Mouse (Mus musculus): Measurements from ENCODE around the gene Frmd8. TPM values are rescaled to one million over a fixed set of nuclear protein-coding genes. Genes with fewer than 3 reads are reported as not detected.

Gene Frmd8
- total and polyA plus RNA-seq, 3 experiments: 22.8 to 34.4 TPM; not detected in 1

DNA sequence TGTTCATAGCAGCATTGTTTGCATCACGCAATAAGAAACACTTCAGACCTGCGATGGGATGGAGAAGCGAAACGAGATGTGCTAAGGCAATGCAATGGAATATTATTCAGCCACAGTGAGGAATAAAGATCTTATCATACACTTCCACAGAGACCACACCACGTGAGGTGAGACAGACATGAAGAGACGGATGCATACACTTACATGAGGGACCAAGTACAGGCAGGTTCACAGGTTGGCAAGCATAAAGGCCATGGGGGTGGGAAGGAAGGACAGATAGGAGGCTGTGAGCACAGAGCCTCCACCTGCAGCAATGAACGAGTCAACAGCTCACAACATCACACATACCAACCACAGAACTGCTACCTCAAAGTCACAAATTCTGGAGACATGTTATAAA lies 44.3 kb downstream of the Frmd8 start:
- Histone ChIP-seq H3K27me3 (ENCODE audit: control insufficient read depth in 1 of 2, insufficient read depth in 2 of 2, low read length in 2 of 2) (no peaks in the 10 kb centered on the region), H3K9me3 (replicated peaks; ENCODE audit: insufficient read depth, low read length) (no peaks in the 10 kb centered on the region), H3K4me3 (ENCODE audit: control insufficient read depth in 1 of 2, insufficient read depth in 1 of 2, low read depth in 2 of 2, low read length in 2 of 2) (no peak overlapping the region), H3K9ac (ENCODE audit: control insufficient read depth, low read depth, low read length, poor library complexity, severe bottlenecking) (no peak overlapping the region), H3K36me3 (ENCODE audit: control insufficient read depth in 1 of 2, insufficient read depth in 2 of 2, low read length in 2 of 2) (peaks cover 0 to 13% of the 10 kb centered on the region in 2 experiments; a peak in 2 of 4 replicates), H3K27ac (ENCODE audit: control insufficient read depth, low read depth, low read length) (no peak overlapping the region), H3K4me1 (ENCODE audit: control insufficient read depth in 1 of 2, insufficient read depth in 2 of 2, low read length in 2 of 2) (no peaks in the 10 kb centered on the region), H3K79me2 (ENCODE audit: control insufficient read depth, insufficient read depth, low read length, poor library complexity) (no peaks in the 10 kb centered on the region)
- DNase-seq (ENCODE audit: low read depth, low spot score): no peak
- TF ChIP-seq TAL1 (IDR thresholded peaks at IDR 0.05; ENCODE audit: low read length) (no peak), E2F4 (IDR thresholded peaks at IDR 0.05; ENCODE audit: borderline replicate concordance, low read depth, low read length) (no peak), GABPA (IDR thresholded peaks at IDR 0.05; ENCODE audit: low read depth, low read length) (no peak), NELFE (IDR thresholded peaks at IDR 0.05; ENCODE audit: low read depth, low read length) (no peak), MAZ (IDR thresholded peaks at IDR 0.05; ENCODE audit: low read depth, low read length) (no peak), POLR2AphosphoS2 (IDR thresholded peaks at IDR 0.05; ENCODE audit: low read length) (no peak), ETS1 (IDR thresholded peaks at IDR 0.05; ENCODE audit: low read depth, low read length) (no peak), MAX (IDR thresholded peaks at IDR 0.05; ENCODE audit: low read length) (no peak), JUND (IDR thresholded peaks at IDR 0.05; ENCODE audit: low read depth, low read length) (no peak), MXI1 (IDR thresholded peaks at IDR 0.05; ENCODE audit: low read depth, low read length) (no peak), UBTF (IDR thresholded peaks at IDR 0.05; ENCODE audit: borderline replicate concordance, insufficient read depth, low read depth, low read length) (no peak), USF2 (IDR thresholded peaks at IDR 0.05; ENCODE audit: borderline replicate concordance in 1 of 2, insufficient read depth in 1 of 2, low read depth in 1 of 2, low read length in 2 of 2) (no peak)

GRCm38 (mm10) chr19:5829958-5830615 lies 45.0 kb downstream of the Frmd8 start:
- no peak for DNase-seq (ENCODE audit: low read depth, low spot score)
- Histone ChIP-seq H3K4me1 (ENCODE audit: control insufficient read depth in 1 of 2, insufficient read depth in 2 of 2, low read length in 2 of 2) (no peaks in the 10 kb centered on the region), H3K4me3 (ENCODE audit: control insufficient read depth in 1 of 2, insufficient read depth in 1 of 2, low read depth in 2 of 2, low read length in 2 of 2) (no peak overlapping the region), H3K79me2 (ENCODE audit: control insufficient read depth, insufficient read depth, low read length, poor library complexity) (no peaks in the 10 kb centered on the region), H3K27me3 (ENCODE audit: control insufficient read depth in 1 of 2, insufficient read depth in 2 of 2, low read length in 2 of 2) (no peaks in the 10 kb centered on the region), H3K9me3 (replicated peaks; ENCODE audit: insufficient read depth, low read length) (no peaks in the 10 kb centered on the region), H3K27ac (ENCODE audit: control insufficient read depth, low read depth, low read length) (no peak overlapping the region), H3K36me3 (ENCODE audit: control insufficient read depth in 1 of 2, insufficient read depth in 2 of 2, low read length in 2 of 2) (peaks cover 0 to 18% of the 10 kb centered on the region in 2 experiments; a peak in 2 of 4 replicates), H3K9ac (ENCODE audit: control insufficient read depth, low read depth, low read length, poor library complexity, severe bottlenecking) (no peak overlapping the region)
- no peak for TF ChIP-seq CHD2 (IDR thresholded peaks at IDR 0.05; ENCODE audit: low read length)
- TF ChIP-seq ZNF384 (IDR thresholded peaks at IDR 0.05; ENCODE audit: low read depth, low read length): no peak
- TF ChIP-seq ZC3H11A (IDR thresholded peaks at IDR 0.05; ENCODE audit: low read depth, low read length): no peak
- TF ChIP-seq KAT2A (conservative IDR thresholded peaks at IDR 0.05; ENCODE audit: low read depth, low read length): no peak
- no peak for TF ChIP-seq SMC3 (IDR thresholded peaks at IDR 0.05; ENCODE audit: low read depth, low read length)
- TF ChIP-seq MAZ (IDR thresholded peaks at IDR 0.05; ENCODE audit: low read depth, low read length): no peak
- TF ChIP-seq MEF2A (IDR thresholded peaks at IDR 0.05; ENCODE audit: extremely low read depth, insufficient replicate concordance, low read depth, low read length, poor library complexity, severe bottlenecking): no peak
